Mouse (Mus musculus) CD4-positive, CD25-positive, alpha-beta regulatory T cell, adult 9 weeks (primary cell): ENCODE results near the gene Arl6. TPM values are rescaled to one million over a fixed set of nuclear protein-coding genes. Genes with fewer than 3 reads are reported as not detected.

Experiments used
- polyA plus RNA-seq: library from polyadenylated mRNA; unstranded; fragments of 100-300 nt; shearing (Covaris generic); gene quantifications from one replicate; pipeline ENCODE4 v1.2.1, GENCODE M21; 2017

The Arl6 gene
- 4.3 TPM for polyA plus RNA-seq

DNA sequence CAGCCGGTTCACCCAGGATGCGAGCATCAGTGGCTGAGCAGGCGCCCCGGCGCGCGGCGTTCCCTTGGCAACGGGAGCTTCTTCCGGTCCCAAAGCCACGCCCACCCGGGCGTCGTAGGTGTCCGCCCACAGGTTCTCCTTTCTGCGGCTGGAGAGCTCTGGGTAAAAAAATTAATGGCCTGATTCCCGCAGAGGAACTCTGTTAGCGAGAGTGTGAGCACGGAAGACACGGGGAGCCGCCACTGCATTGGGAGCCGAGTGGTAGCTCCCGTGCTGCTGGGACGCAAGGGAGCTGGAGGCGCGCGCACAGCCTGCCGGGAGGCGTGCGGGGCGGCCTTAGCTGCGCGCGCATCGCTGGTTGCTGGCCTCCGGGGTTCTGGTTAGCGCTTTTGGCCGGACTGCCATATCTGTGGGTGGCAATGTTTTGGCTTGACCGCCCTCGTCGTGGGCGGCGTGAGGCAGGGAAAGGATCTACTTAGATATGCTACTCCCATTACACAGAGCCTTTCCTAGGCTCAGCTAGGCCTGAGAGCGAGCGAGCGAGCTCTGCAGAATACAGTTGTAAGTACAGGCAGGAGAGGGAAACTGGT is at the start of gene Arl6:
Gene Arl6 (minus strand): TSS at position 290 of the 590 bp plus-strand sequence.

GRCm38 (mm10) chr16:59600311-59601251 is 38.6 kb downstream of the Arl6 start, which contains the start of gene Crybg3:
TSS of gene Crybg3 (minus strand) at chr16:59600979.

Other genes with a start within 250 kb of the Arl6 start
- not detected for gene Gabrr3, start 232.1 kb downstream of the Arl6 start, polyA plus RNA-seq
- 90.8 TPM for gene Riox2, start 167.6 kb downstream of the Arl6 start, polyA plus RNA-seq
- gene Crybg3, start 38.4 kb downstream of the Arl6 start, polyA plus RNA-seq, result 7.2 TPM